Mouse (Mus musculus) liver, postnatal 0 days (tissue): ENCODE measurements around the gene Srp68. TPM values are rescaled to one million over a fixed set of nuclear protein-coding genes. Genes with fewer than 3 reads are reported as not detected.
"Not testable (repeated sequence)": the region's sequence is repeated elsewhere in the genome, so short reads cannot be mapped to it uniquely, and the experiment has no call there.

Experiments
- ATAC-seq: fragments of 200-750 bp; cut with Nextera tagmentation; 2 replicates; pipeline ENCODE4 v1.8.0; 2017; ENCODE audit warnings: mild to moderate bottlenecking, moderate library complexity
- DNase-seq: peaks from one replicate; pipeline ENCODE4 v3.0.0-alpha.2; 2016
- H3K27ac ChIP-seq: fragments of 300-500 bp; sonication (generic); 2 replicates; pipeline ENCODE4 v1.5.1; 2014; ENCODE audit warnings: antibody characterized with exemption, moderate library complexity, mild to moderate bottlenecking, low read depth
- H3K27me3 ChIP-seq: fragments of 300-500 bp; sonication (generic); 2 replicates; pipeline ENCODE4 v1.6.1; 2014; ENCODE audit warnings: low read length, control low read depth, mixed read lengths; ENCODE audit not compliant: insufficient read depth
- H3K36me3 ChIP-seq: fragments of 300-500 bp; sonication (generic); replicated peaks from 2 replicates; pipeline ENCODE4 v1.6.1; 2014; ENCODE audit warnings: mild to moderate bottlenecking, control low read depth, low read length, moderate library complexity, mixed read lengths; ENCODE audit not compliant: insufficient read depth
- H3K4me1 ChIP-seq: fragments of 300-500 bp; sonication (generic); 2 replicates; pipeline ENCODE4 v1.6.1; 2014; ENCODE audit warnings: antibody characterized with exemption, mild to moderate bottlenecking, control low read depth; ENCODE audit not compliant: insufficient read depth
- H3K4me2 ChIP-seq: fragments of 300-500 bp; sonication (generic); 2 replicates; pipeline ENCODE4 v1.6.1; 2014; ENCODE audit warnings: low read depth, mild to moderate bottlenecking, low read length, moderate library complexity, mixed read lengths
- H3K4me3 ChIP-seq: fragments of 300-500 bp; sonication (generic); 2 replicates; pipeline ENCODE4 v1.5.1; 2014; ENCODE audit warnings: low read depth, low read length
- H3K9ac ChIP-seq: fragments of 300-500 bp; sonication (generic); replicated peaks from 2 replicates; pipeline ENCODE4 v1.6.1; 2014; ENCODE audit warnings: mild to moderate bottlenecking, moderate library complexity
- H3K9me3 ChIP-seq: fragments of 300-500 bp; sonication (generic); 2 replicates; pipeline ENCODE4 v1.6.1; 2016; ENCODE audit warnings: mild to moderate bottlenecking, control low read depth, low read length, mixed read lengths
- CTCF ChIP-seq: sonication (generic); IDR thresholded peaks from 2 replicates; pipeline ENCODE4 v1.5.1; 2016; ENCODE audit warnings: antibody characterized with exemption, low read depth
- EP300 ChIP-seq: IDR thresholded peaks from 2 replicates; pipeline ENCODE4 v1.6.1; 2016; ENCODE audit warnings: antibody characterized with exemption, low read depth, mild to moderate bottlenecking
- WGBS: fragments of 180-500 bp; shearing (Covaris S2); extraction: QIAGEN DNeasy Blood & Tissue Kit; methylation state at CpG from one replicate; pipeline ENCODE4 v1.1.7; 2014; ENCODE audit not compliant: insufficient replicate concordance; 5-methylcytosine and 5-hydroxymethylcytosine counted together
- polyA plus RNA-seq: library from polyadenylated mRNA; unstranded; fragments of >200 nt; fragmentation: Nextera tagmentation; extraction: Ambion mirVana; gene quantifications from 2 replicates; pipeline ENCODE4 v1.2.1, GENCODE M21; 2015

Gene Srp68
- polyA plus RNA-seq, 1 experiment from 2014 or later: 23.8 TPM

GRCm38 (mm10) chr11:116281671-116282070 is 7.7 kb upstream of the Srp68 start:
- Histone ChIP-seq H3K4me2 (peak overlapping the region; percentile 40; the same call in 1 of the 2 replicates), H3K9me3 (no peaks in the 10 kb centered on the region), H3K4me1 (peaks cover 3% of the 10 kb centered on the region; the same call in 1 of the 2 replicates), H3K36me3 (no peaks in the 10 kb centered on the region), H3K27me3 (peaks cover 50% of the 10 kb centered on the region), H3K9ac (no peak overlapping the region), H3K27ac (no peak overlapping the region), H3K4me3 (0 out of 2 replicates have a peak overlapping the region, but pooled peaks have one; percentile 17)
- ATAC-seq (no peak), DNase-seq (no peak)
- WGBS: 3% methylated on average over 18 of the region's 18 CpGs
- no peak for TF ChIP-seq CTCF
- no peak for TF ChIP-seq EP300

- WGBS: 8% methylated on average over 46 of the region's 48 CpGs
- no peaks in the 10 kb centered on the region for H3K36me3 ChIP-seq
- DNase-seq: no peak
- TF ChIP-seq CTCF (no peak), EP300 (no peak)
- no peak for ATAC-seq
- H3K4me2 ChIP-seq: peak within 1 kb of the TSS; percentile 40
- 0 out of 2 replicates have a peak within 1 kb of the TSS, but pooled peaks have one; percentile 17 for H3K4me3 ChIP-seq
- peaks cover 3% of the 10 kb centered on the region; the same call in 1 of the 2 replicates for H3K4me1 ChIP-seq
- peaks cover 50% of the 10 kb centered on the region for H3K27me3 ChIP-seq
- no peaks in the 10 kb centered on the region for H3K9me3 ChIP-seq
- H3K27ac ChIP-seq: no peak within 1 kb of the TSS
- H3K9ac ChIP-seq: no peak within 1 kb of the TSS
Observed at GRCm38 (mm10) chr11:116280751-116281663, 7.0 kb upstream of the Srp68 start, which contains the start of gene Galr2. TSS of gene Galr2 (plus strand) at chr11:116280939.

- not testable (repeated sequence) for ATAC-seq, H3K4me3 ChIP-seq, H3K36me3 ChIP-seq, H3K9ac ChIP-seq, DNase-seq, H3K9me3 ChIP-seq, H3K4me2 ChIP-seq, H3K27ac ChIP-seq
- WGBS: 81% methylated on average over 1 of the region's 1 CpGs
- Histone ChIP-seq H3K4me1 (peaks cover 18% of the 10 kb centered on the region), H3K27me3 (peaks cover 20% of the 10 kb centered on the region)
Observed at GRCm38 (mm10) chr11:116277184-116277583, 3.2 kb upstream of the Srp68 start.

- ATAC-seq (peak; percentile 59), DNase-seq (no peak)
- H3K9ac ChIP-seq: peak overlapping the region; percentile 92
- peak overlapping the region; percentile 97 for H3K4me3 ChIP-seq
- peak overlapping the region; percentile 96 for H3K4me2 ChIP-seq
- no peaks in the 10 kb centered on the region for H3K9me3 ChIP-seq
- H3K27ac ChIP-seq: peak overlapping the region; percentile 81
- WGBS: under 1% methylated on average over 39 of the region's 39 CpGs
- peaks cover 15% of the 10 kb centered on the region for H3K4me1 ChIP-seq
- peaks cover 16% of the 10 kb centered on the region for H3K36me3 ChIP-seq
- TF ChIP-seq EP300 (no peak), CTCF (no peak)
- no peaks in the 10 kb centered on the region for H3K27me3 ChIP-seq
Observed at GRCm38 (mm10) chr11:116273469-116274044, 460 bp downstream of the Srp68 start.

- no peak for ATAC-seq
- Histone ChIP-seq H3K4me3 (peak overlapping the region; percentile 97), H3K9ac (peak overlapping the region; percentile 92), H3K27ac (no peak overlapping the region; the same call in 1 of the 2 replicates), H3K4me1 (peaks cover 15% of the 10 kb centered on the region), H3K4me2 (peak overlapping the region; percentile 96), H3K36me3 (peaks cover 23% of the 10 kb centered on the region), H3K9me3 (no peaks in the 10 kb centered on the region), H3K27me3 (no peaks in the 10 kb centered on the region)
- DNase-seq: peak; percentile 14
- TF ChIP-seq CTCF (no peak), EP300 (no peak)
- WGBS: 17% methylated on average over 12 of the region's 12 CpGs
Observed at GRCm38 (mm10) chr11:116272589-116273468, 1.2 kb downstream of the Srp68 start.
